Mouse (Mus musculus) liver, embryonic 16.5 days (tissue): Measurements from ENCODE around the gene Crbn. TPM values are rescaled to one million over a fixed set of nuclear protein-coding genes. Genes with fewer than 3 reads are reported as not detected.

Experiments used
- ATAC-seq: fragments of 200-750 bp; cut with Nextera tagmentation; 2 replicates; pipeline ENCODE4 v1.8.0; 2017; ENCODE audit warnings: low read depth, mild to moderate bottlenecking, moderate number of reproducible peaks, moderate library complexity
- H3K27ac ChIP-seq: fragments of 300-500 bp; sonication (generic); 2 replicates; pipeline ENCODE4 v1.5.1; 2014; ENCODE audit warnings: mild to moderate bottlenecking, low read length
- H3K27me3 ChIP-seq: fragments of 300-500 bp; sonication (generic); 2 replicates; pipeline ENCODE4 v1.6.1; 2014; ENCODE audit warnings: low read depth, low read length, mixed read lengths; ENCODE audit not compliant: control insufficient read depth, insufficient read depth
- H3K36me3 ChIP-seq: fragments of 300-500 bp; sonication (generic); 2 replicates; pipeline ENCODE4 v1.6.1; 2014; ENCODE audit warnings: mild to moderate bottlenecking; ENCODE audit not compliant: control insufficient read depth, insufficient read depth
- H3K4me1 ChIP-seq: fragments of 300-500 bp; sonication (generic); 2 replicates; pipeline ENCODE4 v1.6.1; 2014; ENCODE audit warnings: low read depth, low read length, mixed read lengths; ENCODE audit not compliant: control insufficient read depth
- H3K4me2 ChIP-seq: fragments of 300-500 bp; sonication (generic); 2 replicates; pipeline ENCODE4 v1.6.1; 2014; ENCODE audit warnings: low read depth, low read length, mixed read lengths
- H3K4me3 ChIP-seq: fragments of 300-500 bp; sonication (generic); 2 replicates; pipeline ENCODE4 v1.5.1; 2014; ENCODE audit warnings: low read depth, mild to moderate bottlenecking, low read length
- H3K9ac ChIP-seq: fragments of 300-500 bp; sonication (generic); 2 replicates; pipeline ENCODE4 v1.6.1; 2014; ENCODE audit warnings: low read depth, low read length
- H3K9me3 ChIP-seq: fragments of 300-500 bp; sonication (generic); replicated peaks from 2 replicates; pipeline ENCODE4 v1.6.1; 2016; ENCODE audit warnings: low read length; ENCODE audit not compliant: control insufficient read depth
- WGBS: fragments of 180-500 bp; shearing (Covaris S2); extraction: QIAGEN DNeasy Blood & Tissue Kit; methylation state at CpG from one replicate; pipeline ENCODE4 v1.1.7; 2014; ENCODE audit not compliant: insufficient replicate concordance; 5-methylcytosine and 5-hydroxymethylcytosine counted together
- polyA plus RNA-seq: library from polyadenylated mRNA; unstranded; fragments of >200 nt; fragmentation: Nextera tagmentation; extraction: Ambion mirVana; gene quantifications from 2 replicates; pipeline ENCODE4 v1.2.1, GENCODE M21; 2015

The Crbn gene
- polyA plus RNA-seq, 1 experiment from 2014 or later: 20.0 TPM

GRCm38 (mm10) chr6:106809161-106809560 is 9.3 kb upstream of the Crbn start:
- no peaks in the 10 kb centered on the region for H3K36me3 ChIP-seq
- 50% methylated on average over 2 of the region's 2 CpGs for WGBS
- ATAC-seq: no peak
- H3K4me3 ChIP-seq: no peak overlapping the region
- H3K4me2 ChIP-seq: no peak overlapping the region
- H3K9ac ChIP-seq: no peak overlapping the region
- no peaks in the 10 kb centered on the region for H3K27me3 ChIP-seq
- H3K27ac ChIP-seq: no peak overlapping the region
- no peaks in the 10 kb centered on the region for H3K4me1 ChIP-seq
- H3K9me3 ChIP-seq: no peaks in the 10 kb centered on the region

- no peaks in the 10 kb centered on the region for H3K27me3 ChIP-seq
These were observed 5.0 kb upstream of the Crbn start for GRCm38 (mm10) chr6:106804904-106805303.

GRCm38 (mm10) chr6:106800227-106800557 is 315 bp upstream of the Crbn start:
- Histone ChIP-seq H3K36me3 (no peaks in the 10 kb centered on the region), H3K27me3 (no peaks in the 10 kb centered on the region), H3K9me3 (no peaks in the 10 kb centered on the region), H3K4me3 (peak overlapping the region; percentile 91), H3K4me1 (peaks cover 9% of the 10 kb centered on the region), H3K27ac (no peak overlapping the region), H3K9ac (no peak overlapping the region), H3K4me2 (peak overlapping the region; percentile 34; the same call in 1 of the 2 replicates)
- ATAC-seq: peak; percentile 1; the same call in 1 of the 2 replicates
- WGBS: 43% methylated on average over 5 of the region's 5 CpGs

More at GRCm38 (mm10) chr6:106804904-106805303, 5.0 kb upstream of the Crbn start:
- H3K4me1 ChIP-seq: no peaks in the 10 kb centered on the region
- H3K9me3 ChIP-seq: no peaks in the 10 kb centered on the region
- H3K4me3 ChIP-seq: no peak overlapping the region
- no peak overlapping the region for H3K27ac ChIP-seq
- H3K4me2 ChIP-seq: no peak overlapping the region
- WGBS: 16% methylated on average over 2 of the region's 2 CpGs
- H3K9ac ChIP-seq: no peak overlapping the region
- H3K36me3 ChIP-seq: no peaks in the 10 kb centered on the region
- ATAC-seq: no peak

- H3K4me3 ChIP-seq: peak overlapping the region; percentile 17; the same call in 1 of the 2 replicates
- no peak for ATAC-seq
- no peaks in the 10 kb centered on the region for H3K9me3 ChIP-seq
- no peaks in the 10 kb centered on the region for H3K27me3 ChIP-seq
- H3K4me1 ChIP-seq: peaks cover 9% of the 10 kb centered on the region
- WGBS: 53% methylated on average over 13 of the region's 13 CpGs
- H3K27ac ChIP-seq: no peak overlapping the region
- 0 out of 2 replicates have a peak overlapping the region, but pooled peaks have one; percentile 5 for H3K4me2 ChIP-seq
- H3K36me3 ChIP-seq: peaks cover 7% of the 10 kb centered on the region
- H3K9ac ChIP-seq: no peak overlapping the region
These were observed 5.6 kb downstream of the Crbn start for GRCm38 (mm10) chr6:106794094-106794814.

DNA sequence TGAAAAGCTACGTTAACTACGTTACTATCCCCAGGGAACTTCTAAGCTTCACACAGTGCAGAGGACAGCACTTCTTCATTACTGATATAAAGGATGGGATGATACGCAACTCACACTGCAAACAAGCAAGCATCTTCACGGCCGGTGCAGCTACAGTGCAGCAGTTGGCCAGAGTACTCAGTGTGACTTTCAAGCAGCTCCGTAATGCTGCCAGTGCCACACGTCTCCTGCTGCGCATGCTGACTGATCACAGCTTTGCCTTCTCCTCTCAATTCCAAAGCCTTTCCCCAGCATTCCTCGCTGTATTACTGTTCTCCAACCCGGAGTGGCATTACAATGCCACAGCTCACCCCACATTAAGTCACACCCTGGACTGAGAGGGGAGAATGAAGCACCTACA is 6.3 kb downstream of the Crbn start:
- Histone ChIP-seq H3K4me1 (peaks cover 3% of the 10 kb centered on the region), H3K4me3 (no peak overlapping the region), H3K36me3 (peaks cover 7% of the 10 kb centered on the region), H3K4me2 (no peak overlapping the region), H3K9ac (no peak overlapping the region), H3K27me3 (no peaks in the 10 kb centered on the region), H3K9me3 (no peaks in the 10 kb centered on the region), H3K27ac (no peak overlapping the region)
- WGBS: 84% methylated on average over 10 of the region's 10 CpGs
- no peak for ATAC-seq

GRCm38 (mm10) chr6:106793088-106793487 is 6.8 kb downstream of the Crbn start:
- ATAC-seq: no peak
- H3K4me3 ChIP-seq: no peak overlapping the region
- H3K9me3 ChIP-seq: no peaks in the 10 kb centered on the region
- 74% methylated on average over 7 of the region's 7 CpGs for WGBS
- H3K9ac ChIP-seq: no peak overlapping the region
- H3K27me3 ChIP-seq: no peaks in the 10 kb centered on the region
- H3K4me1 ChIP-seq: no peaks in the 10 kb centered on the region
- H3K27ac ChIP-seq: no peak overlapping the region
- H3K4me2 ChIP-seq: no peak overlapping the region
- peaks cover 10% of the 10 kb centered on the region for H3K36me3 ChIP-seq

GRCm38 (mm10) chr6:106792486-106792885 is 7.4 kb downstream of the Crbn start:
- Histone ChIP-seq H3K4me1 (no peaks in the 10 kb centered on the region), H3K36me3 (peaks cover 10% of the 10 kb centered on the region), H3K4me2 (no peak overlapping the region), H3K9ac (no peak overlapping the region), H3K9me3 (no peaks in the 10 kb centered on the region), H3K27me3 (no peaks in the 10 kb centered on the region), H3K27ac (no peak overlapping the region), H3K4me3 (no peak overlapping the region)
- WGBS: 76% methylated on average over 5 of the region's 5 CpGs
- no peak for ATAC-seq

- Histone ChIP-seq H3K36me3 (peaks cover 10% of the 10 kb centered on the region), H3K4me1 (no peaks in the 10 kb centered on the region), H3K9ac (no peak overlapping the region), H3K4me3 (no peak overlapping the region), H3K9me3 (no peaks in the 10 kb centered on the region), H3K27ac (no peak overlapping the region), H3K4me2 (no peak overlapping the region), H3K27me3 (no peaks in the 10 kb centered on the region)
- no peak for ATAC-seq
- 73% methylated on average over 8 of the region's 8 CpGs for WGBS
These were observed 8.4 kb downstream of the Crbn start for GRCm38 (mm10) chr6:106791429-106791828.

DNA sequence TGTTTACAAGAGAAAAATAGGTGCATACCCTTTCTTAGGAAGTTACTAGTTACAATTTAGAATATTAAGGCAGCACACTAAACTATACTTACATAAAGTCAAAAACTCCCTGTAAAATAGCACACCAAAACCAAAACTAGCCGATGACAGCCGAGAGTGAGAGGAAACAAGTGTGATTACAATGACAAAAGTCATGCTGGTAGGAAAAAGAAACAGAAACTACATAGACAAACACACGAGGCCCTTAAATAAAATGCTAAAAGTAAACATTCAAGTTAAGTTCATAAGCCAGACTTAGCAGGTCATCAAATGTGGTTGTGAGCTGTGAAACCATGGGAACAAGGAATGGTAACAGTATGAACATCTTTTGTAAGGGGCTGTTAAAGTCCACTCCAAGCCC is 12.7 kb downstream of the Crbn start:
- Histone ChIP-seq H3K4me2 (no peak overlapping the region), H3K4me1 (no peaks in the 10 kb centered on the region), H3K27me3 (no peaks in the 10 kb centered on the region), H3K9me3 (no peaks in the 10 kb centered on the region), H3K36me3 (peaks cover 11% of the 10 kb centered on the region), H3K4me3 (no peak overlapping the region), H3K27ac (no peak overlapping the region), H3K9ac (no peak overlapping the region)
- 78% methylated on average over 3 of the region's 3 CpGs for whole genome bisulfite sequencing
- no peak for ATAC-seq
